Mouse (Mus musculus) olfactory bulb, adult 2 months (tissue): ENCODE measurements at regions not wholly inside any gene's neighbourhood (a gene's known extent, or its start where the extent isn't known, plus 50 kb on each side); places are given as distances from the start of the nearest gene placed in this dataset.

Experiments used
- H3K27ac ChIP-seq: fragments of 200-500 bp; 2 replicates; pipeline ENCODE4 v1.5.1; 2012; ENCODE audit warnings: low read depth, low read length; ENCODE audit not compliant: insufficient read depth
- H3K4me1 ChIP-seq: fragments of 200-500 bp; 2 replicates; pipeline ENCODE4 v1.6.1; 2012; ENCODE audit warnings: low read length; ENCODE audit not compliant: control insufficient read depth, insufficient read depth
- H3K4me3 ChIP-seq: fragments of 200-500 bp; 2 replicates; pipeline ENCODE4 v1.5.1; 2012; ENCODE audit warnings: mild to moderate bottlenecking, low read depth, low read length, moderate library complexity; ENCODE audit not compliant: insufficient read depth
- CTCF ChIP-seq: fragments of 200-500 bp; IDR thresholded peaks from 2 replicates; pipeline ENCODE4 v1.5.1; 2012; ENCODE audit warnings: low read depth, mild to moderate bottlenecking, low read length, moderate library complexity; ENCODE audit not compliant: insufficient read depth
- POLR2A ChIP-seq: fragments of 200-500 bp; IDR thresholded peaks from 2 replicates; pipeline ENCODE4 v1.6.1; 2012; ENCODE audit warnings: mild to moderate bottlenecking, low read depth, low read length, moderate library complexity; ENCODE audit not compliant: insufficient read depth
- WGBS: fragments of 180-500 bp; shearing (Covaris S2); methylation state at CpG from one replicate; pipeline ENCODE4 v1.1.7; 2018; 5-methylcytosine and 5-hydroxymethylcytosine counted together

DNA sequence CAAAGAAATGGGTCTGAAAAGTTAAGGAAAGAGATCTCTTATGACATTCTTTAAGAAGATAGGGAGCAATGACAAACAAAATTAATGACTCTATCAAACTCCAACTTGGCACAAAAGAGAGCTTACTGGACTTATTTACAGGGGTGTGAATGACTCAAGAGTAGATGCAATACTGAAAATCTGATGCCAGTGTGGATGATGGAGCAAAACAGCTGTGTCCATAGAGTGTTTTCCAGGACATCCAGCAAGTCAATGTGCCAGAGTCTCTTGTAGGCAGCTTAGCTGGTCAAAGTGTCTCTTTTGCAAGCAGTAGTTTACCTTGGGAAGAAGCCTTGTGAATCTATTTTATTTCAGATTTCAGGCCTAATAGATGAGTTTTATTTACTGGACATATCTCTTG is 1248.2 kb downstream of the Gsdmc2 start:
- Histone ChIP-seq H3K4me1 (no peaks in the 10 kb centered on the region), H3K27ac (no peak overlapping the region), H3K4me3 (no peak overlapping the region)
- no peak for TF ChIP-seq CTCF
- TF ChIP-seq POLR2A, result no peak

DNA sequence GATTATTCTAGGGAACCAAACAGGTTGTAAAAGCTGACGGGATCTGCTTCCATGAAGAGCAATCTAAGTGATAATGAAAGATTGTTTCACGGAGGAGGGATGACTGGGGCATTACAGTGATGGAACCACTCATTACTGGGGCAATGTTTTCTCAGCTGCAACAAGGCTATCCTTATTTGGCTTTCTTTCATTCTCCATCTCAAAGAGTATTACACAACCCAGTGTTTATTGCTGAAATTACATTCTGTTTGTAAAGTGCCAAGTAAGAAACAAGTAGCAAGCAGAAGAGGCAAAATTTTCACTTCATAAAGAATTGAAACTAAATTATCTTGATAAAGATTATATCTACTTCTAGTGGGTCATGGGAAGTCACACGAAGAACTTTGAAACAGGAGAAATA is 1256.4 kb downstream of the Gsdmc2 start:
- WGBS, result 39% methylated on average over 3 of the region's 3 CpGs
- no peaks in the 10 kb centered on the region for H3K4me1 ChIP-seq
- TF ChIP-seq CTCF (no peak), POLR2A (no peak)
- no peak overlapping the region for H3K27ac ChIP-seq
- H3K4me3 ChIP-seq, result no peak overlapping the region

DNA sequence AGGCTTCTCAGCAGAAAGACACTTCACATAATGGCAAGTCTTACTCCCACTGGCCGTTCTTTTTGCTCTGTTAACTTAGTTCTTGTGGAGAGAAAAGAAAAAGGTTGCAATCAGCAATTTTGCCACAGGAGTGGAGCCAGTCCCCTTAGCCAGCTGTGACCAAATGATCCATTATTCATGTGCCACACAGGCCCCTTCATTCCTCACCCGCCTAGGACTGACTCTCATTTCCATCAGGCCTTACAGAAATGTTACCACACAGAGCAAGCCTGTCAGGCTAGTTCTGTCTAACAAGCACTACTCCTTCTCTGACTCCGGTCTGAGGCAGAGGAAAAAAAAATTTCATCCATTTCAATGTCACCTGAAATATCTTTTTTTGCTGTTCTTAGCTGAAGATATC is 1266.2 kb downstream of the Gsdmc2 start:
- no peak overlapping the region for H3K4me3 ChIP-seq
- TF ChIP-seq CTCF, result no peak
- no peak for TF ChIP-seq POLR2A
- H3K4me1 ChIP-seq, result no peaks in the 10 kb centered on the region
- WGBS, result 70% methylated on average over 3 of the region's 3 CpGs
- H3K27ac ChIP-seq, result no peak overlapping the region

DNA sequence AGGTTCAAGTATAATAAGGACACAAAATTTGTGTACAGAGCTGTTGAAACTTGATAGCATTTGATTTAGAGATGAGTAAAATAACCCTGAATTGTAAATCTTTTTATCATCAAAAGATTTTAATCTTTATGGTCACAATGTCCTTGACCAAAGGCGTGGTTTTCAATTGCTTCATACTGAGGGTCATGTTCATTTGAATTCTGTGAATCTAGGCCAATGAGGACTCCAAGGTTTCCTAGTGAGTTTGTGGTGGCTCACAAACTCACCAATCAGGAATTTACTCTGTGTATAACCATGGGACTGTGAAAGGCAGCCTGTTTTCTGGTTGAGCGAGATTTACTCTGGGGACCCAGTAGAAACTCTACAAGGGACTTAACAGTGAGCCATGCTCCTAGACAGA is 1269.2 kb downstream of the Gsdmc2 start:
- Histone ChIP-seq H3K4me1 (no peaks in the 10 kb centered on the region), H3K4me3 (no peak overlapping the region), H3K27ac (no peak overlapping the region)
- TF ChIP-seq POLR2A, result no peak
- no peak for TF ChIP-seq CTCF
- WGBS, result 98% methylated on average over 2 of the region's 2 CpGs

DNA sequence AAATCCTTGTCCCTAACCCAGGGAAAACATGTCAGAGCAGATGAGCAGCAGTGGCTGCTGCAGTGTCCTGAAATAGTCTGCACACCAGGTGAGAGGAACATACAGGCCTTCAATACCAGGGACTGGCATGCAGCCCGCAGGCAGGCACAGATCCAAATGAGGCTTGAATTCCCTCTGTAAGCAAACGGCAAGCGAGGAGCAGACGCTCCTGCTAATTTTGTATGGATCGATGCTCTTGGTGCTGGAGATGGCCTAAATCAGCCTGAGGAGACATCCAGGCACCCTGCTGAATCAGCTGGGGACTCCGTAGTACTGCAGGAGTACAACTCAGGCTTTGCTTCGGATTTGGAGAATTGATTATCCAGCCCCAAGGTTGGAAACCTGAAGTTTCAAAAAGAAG is 1273.2 kb downstream of the Gsdmc2 start:
- no peak overlapping the region for H3K4me3 ChIP-seq
- H3K27ac ChIP-seq, result no peak overlapping the region
- H3K4me1 ChIP-seq, result 0 out of 2 replicates have a peak, but pooled peaks cover 3% of the 10 kb centered on the region
- no peak for TF ChIP-seq CTCF
- 51% methylated on average over 7 of the region's 7 CpGs for WGBS

DNA sequence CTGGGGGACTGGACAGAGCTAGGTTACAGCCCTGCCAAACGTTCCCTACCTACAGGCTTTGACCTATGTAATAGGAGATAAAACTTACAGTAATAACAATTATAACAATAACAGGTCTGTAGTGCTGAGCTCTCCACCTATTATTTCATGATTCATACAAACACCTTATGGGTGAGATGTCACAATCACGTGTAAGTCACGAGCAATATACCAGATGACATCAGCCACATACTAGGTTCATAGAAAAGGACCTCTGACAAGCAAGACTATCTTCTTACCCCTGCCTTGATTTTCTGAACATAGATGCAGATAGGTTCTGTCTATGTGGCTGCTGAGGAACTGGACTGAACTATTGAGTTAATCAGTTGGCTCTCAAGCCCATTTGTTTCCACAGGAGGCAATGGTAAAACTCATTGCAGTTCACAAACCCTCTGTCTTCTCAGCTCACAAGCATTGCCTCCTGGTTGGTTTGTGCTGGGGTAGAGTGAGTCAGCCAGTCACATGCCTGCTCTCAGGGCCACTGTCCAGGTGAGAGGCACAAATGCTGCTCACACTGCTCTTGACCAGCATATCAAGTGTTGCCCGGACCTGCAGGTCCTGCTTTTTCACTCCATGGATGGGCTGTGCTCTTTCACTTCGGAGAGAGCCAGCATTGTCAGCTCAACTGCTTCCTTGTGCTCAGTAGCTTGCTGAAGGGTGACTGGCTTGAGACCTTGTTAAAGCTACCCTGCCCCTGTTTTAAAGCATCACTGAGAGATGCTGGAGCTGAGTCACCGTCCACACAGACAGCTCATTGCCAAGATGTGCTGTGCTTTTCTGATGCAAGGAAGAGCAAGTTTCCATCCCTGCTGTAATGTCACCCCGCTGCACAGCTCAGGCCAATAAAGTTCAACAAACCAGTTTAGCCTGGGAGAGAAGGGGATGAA is 1275.9 kb downstream of the Gsdmc2 start:
- 0 out of 2 replicates have a peak, but pooled peaks cover 3% of the 10 kb centered on the region for H3K4me1 ChIP-seq
- no peak overlapping the region for H3K4me3 ChIP-seq
- no peak overlapping the region for H3K27ac ChIP-seq
- WGBS, result 86% methylated on average over 7 of the region's 7 CpGs
- TF ChIP-seq CTCF, result no peak
- no peak for TF ChIP-seq POLR2A

DNA sequence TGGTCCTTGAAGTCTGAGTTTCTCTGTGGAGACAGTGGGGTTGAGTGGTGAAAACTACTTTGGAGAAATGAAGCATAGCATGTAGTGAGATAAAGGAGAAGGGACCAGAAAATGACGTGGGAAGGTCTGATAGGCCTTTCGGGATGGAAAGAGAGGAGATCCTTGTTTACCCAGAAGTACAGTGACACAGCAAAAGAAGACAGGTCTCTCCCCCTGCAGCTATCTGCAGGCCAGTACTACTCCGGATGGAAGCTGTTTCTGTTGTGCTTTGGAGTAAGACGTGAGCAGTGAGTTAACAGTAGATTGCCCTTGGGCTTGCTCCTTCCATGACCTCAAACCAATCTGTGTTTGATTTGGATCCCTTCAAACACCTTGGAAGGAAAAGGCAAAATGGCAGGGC is 1277.5 kb downstream of the Gsdmc2 start:
- H3K4me1 ChIP-seq, result 0 out of 2 replicates have a peak, but pooled peaks cover 3% of the 10 kb centered on the region
- H3K27ac ChIP-seq, result no peak overlapping the region
- TF ChIP-seq CTCF, result no peak
- no peak for TF ChIP-seq POLR2A
- WGBS, result 92% methylated on average over 4 of the region's 4 CpGs
- H3K4me3 ChIP-seq, result no peak overlapping the region

DNA sequence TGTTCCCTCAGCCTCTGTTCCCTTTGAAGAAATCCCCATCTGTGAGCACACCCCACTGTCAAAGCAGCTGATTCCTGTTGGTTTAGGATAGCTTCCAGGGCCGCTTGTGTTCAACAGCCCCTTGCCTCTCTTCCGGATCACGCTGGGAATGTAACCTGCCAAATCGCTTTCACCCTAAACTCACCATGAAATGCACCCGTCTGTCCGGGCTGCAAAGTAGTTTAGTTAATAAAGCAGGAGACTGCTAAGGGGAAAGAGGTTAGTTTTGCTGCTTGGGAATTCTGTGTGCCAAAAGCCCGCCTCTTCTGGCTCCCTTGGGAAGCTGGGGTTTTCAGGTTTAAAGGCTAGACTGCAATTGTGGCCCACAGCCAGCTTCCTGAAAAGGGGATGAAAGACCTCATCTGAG is 1278.9 kb downstream of the Gsdmc2 start:
- Histone ChIP-seq H3K27ac (no peak overlapping the region), H3K4me3 (no peak overlapping the region), H3K4me1 (0 out of 2 replicates have a peak, but pooled peaks cover 3% of the 10 kb centered on the region)
- TF ChIP-seq POLR2A, result no peak
- WGBS, result 23% methylated on average over 7 of the region's 7 CpGs

DNA sequence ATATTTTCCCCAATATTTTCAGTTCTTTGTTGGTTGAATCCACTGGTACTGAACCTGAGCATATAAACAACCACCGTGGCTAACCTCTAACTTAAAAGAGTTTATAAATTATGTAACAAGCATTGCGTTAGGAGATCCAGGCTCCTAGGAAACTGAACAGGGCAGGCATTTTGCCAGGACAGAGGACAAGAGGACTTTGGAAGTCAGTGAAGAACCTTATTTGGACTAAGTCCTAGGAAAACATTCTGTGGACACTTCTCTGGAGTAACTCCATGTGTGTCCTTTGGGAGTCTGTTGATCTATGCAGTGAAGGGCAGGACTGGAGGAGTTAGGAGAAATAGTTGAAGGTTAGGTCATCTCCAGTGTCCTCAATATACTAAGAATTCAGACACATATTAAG is 1311.7 kb downstream of the Gsdmc2 start:
- 54% methylated on average over 2 of the region's 2 CpGs for WGBS
- no peak overlapping the region for H3K27ac ChIP-seq
- no peak overlapping the region for H3K4me3 ChIP-seq
- TF ChIP-seq CTCF (no peak), POLR2A (no peak)
- no peaks in the 10 kb centered on the region for H3K4me1 ChIP-seq

DNA sequence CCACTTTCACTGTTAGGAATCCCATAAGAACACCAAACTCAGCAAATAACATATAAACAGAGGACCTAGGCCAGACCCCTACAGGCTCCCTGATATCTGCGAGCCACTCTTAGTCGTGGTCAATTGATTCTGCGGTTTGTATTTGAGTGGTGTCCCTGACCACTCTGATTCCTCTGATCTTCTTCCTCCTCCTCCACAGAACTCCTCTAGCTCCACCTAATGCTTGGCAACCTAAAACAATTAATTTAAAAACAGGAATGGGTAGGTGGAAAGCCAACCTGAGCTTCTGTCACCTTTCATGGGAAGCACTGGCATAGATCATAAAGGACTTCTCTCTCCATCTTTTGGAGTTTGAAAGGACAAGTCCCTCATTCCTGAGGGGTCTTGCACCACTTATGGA is 1316.0 kb downstream of the Gsdmc2 start:
- H3K4me3 ChIP-seq, result no peak overlapping the region
- H3K27ac ChIP-seq, result no peak overlapping the region
- H3K4me1 ChIP-seq, result no peaks in the 10 kb centered on the region
- WGBS, result 89% methylated on average over 3 of the region's 3 CpGs
- no peak for TF ChIP-seq POLR2A
- TF ChIP-seq CTCF, result no peak
